Mouse (Mus musculus) C2C12 (cell line): Measurements from ENCODE around the gene Plod3.

ENCODE experiments used
- CEBPB ChIP-seq: IDR thresholded peaks from one replicate; pipeline ENCODE4 v1.6.1; 2011; ENCODE audit warnings: low read depth, mild to moderate bottlenecking, control low read depth, moderate library complexity
- CTCF ChIP-seq: IDR thresholded peaks from one replicate; pipeline ENCODE4 v1.5.1; 2011; ENCODE audit not compliant: control insufficient read depth, insufficient read depth, insufficient read length
- MAX ChIP-seq: IDR thresholded peaks from one replicate; pipeline ENCODE4 v1.6.1; 2011; ENCODE audit warnings: mild to moderate bottlenecking, control low read depth
- MYOG ChIP-seq: IDR thresholded peaks from one replicate; pipeline ENCODE4 v1.6.1; 2011; ENCODE audit not compliant: control insufficient read depth, insufficient read length; ENCODE audit errors: extremely low read depth

- no peak for TF ChIP-seq CTCF
- TF ChIP-seq MYOG = no peak
- TF ChIP-seq CEBPB = no peak
- no peak for TF ChIP-seq MAX
Measured at GRCm38 (mm10) chr5:136961983-136962461, 24.8 kb upstream of the Plod3 start.
